Mouse (Mus musculus): ENCODE measurements around the gene Neurod6. TPM values are rescaled to one million over a fixed set of nuclear protein-coding genes. Genes with fewer than 3 reads are reported as not detected.
"Not testable (repeated sequence)": the region's sequence is repeated elsewhere in the genome, so short reads cannot be mapped to it uniquely, and the experiment has no call there.

Neurod6 gene
- total and polyA plus RNA-seq, 3 experiments = not detected

DNA sequence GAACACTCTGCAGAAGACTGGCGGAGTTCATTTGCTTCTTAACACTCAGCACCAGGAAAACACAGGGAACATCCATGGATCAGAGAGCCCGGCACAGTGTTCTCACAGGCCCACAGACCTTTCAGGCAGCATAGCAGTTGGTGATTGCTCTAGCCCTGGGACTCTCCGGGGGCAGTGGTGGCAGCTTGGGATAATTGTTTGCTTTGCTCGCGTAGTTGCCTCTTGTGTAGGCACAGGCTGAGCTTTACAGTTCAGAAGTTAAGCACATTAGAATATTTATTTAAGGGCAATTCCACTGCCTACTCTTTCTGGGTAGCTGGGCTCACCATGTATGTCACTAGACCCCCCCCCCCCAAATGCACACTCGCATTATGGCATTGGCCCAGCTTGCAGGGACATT is 34.4 kb upstream of the Neurod6 start:
- H3K27me3 ChIP-seq (ENCODE audit: control insufficient read depth in 1 of 2, insufficient read depth in 2 of 2, low read length in 2 of 2) = no peaks in the 10 kb centered on the region
- TF ChIP-seq GATA1 (IDR thresholded peaks at IDR 0.05; ENCODE audit: low read depth, low read length) (no peak), RAD21 (IDR thresholded peaks at IDR 0.05; ENCODE audit: low read depth, low read length) (no peak), RCOR1 (IDR thresholded peaks at IDR 0.05; ENCODE audit: low read depth, low read length) (no peak), EP300 (IDR thresholded peaks at IDR 0.05; ENCODE audit: low read depth in 1 of 2, low read length in 2 of 2) (no peak), CHD2 (IDR thresholded peaks at IDR 0.05; ENCODE audit: low read length) (no peak), MYC (IDR thresholded peaks at IDR 0.05; ENCODE audit: low read depth, low read length) (no peak), POLR2AphosphoS5 (IDR thresholded peaks at IDR 0.05; ENCODE audit: borderline replicate concordance, low read depth, low read length) (no peak), MAFK (IDR thresholded peaks at IDR 0.05; ENCODE audit: borderline replicate concordance, low read depth, low read length) (no peak)

DNA sequence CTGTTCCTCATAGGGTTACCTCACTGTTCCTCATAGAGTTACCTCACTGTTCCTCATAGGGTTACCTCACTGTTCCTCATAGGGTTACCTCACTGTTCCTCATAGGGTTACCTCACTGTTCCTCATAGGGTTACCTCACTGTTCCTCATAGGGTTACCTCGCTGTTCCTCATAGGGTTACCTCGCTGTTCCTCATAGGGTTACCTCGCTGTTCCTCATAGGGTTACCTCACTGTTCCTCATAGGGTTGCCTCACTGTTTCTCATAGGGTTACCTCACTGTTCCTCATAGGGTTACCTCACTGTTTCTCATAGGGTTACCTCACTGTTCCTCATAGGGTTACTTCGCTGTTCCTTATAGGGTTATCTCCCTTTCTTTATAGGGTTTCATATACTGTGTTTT is 29.9 kb upstream of the Neurod6 start:
- not testable (repeated sequence) for H3K9ac ChIP-seq (ENCODE audit: control insufficient read depth, low read depth, low read length, poor library complexity, severe bottlenecking); DNase-seq (ENCODE audit: low read depth, low spot score); H3K79me2 ChIP-seq (ENCODE audit: control insufficient read depth, insufficient read depth, low read length, poor library complexity); H3K27me3 ChIP-seq (ENCODE audit: control insufficient read depth in 1 of 2, insufficient read depth in 2 of 2, low read length in 2 of 2); H3K36me3 ChIP-seq (ENCODE audit: control insufficient read depth in 1 of 2, insufficient read depth in 2 of 2, low read length in 2 of 2); H3K9me3 ChIP-seq (replicated peaks; ENCODE audit: insufficient read depth, low read length); H3K4me1 ChIP-seq (ENCODE audit: control insufficient read depth in 1 of 2, insufficient read depth in 2 of 2, low read length in 2 of 2); H3K4me3 ChIP-seq (ENCODE audit: control insufficient read depth in 1 of 2, insufficient read depth in 1 of 2, low read depth in 2 of 2, low read length in 2 of 2); H3K27ac ChIP-seq (ENCODE audit: control insufficient read depth, low read depth, low read length)

More for the DNA sequence above, 34.4 kb upstream of the Neurod6 start:
- Histone ChIP-seq H3K79me2 (ENCODE audit: control insufficient read depth, insufficient read depth, low read length, poor library complexity) (no peaks in the 10 kb centered on the region), H3K27ac (ENCODE audit: control insufficient read depth, low read depth, low read length) (no peak overlapping the region), H3K9me3 (replicated peaks; ENCODE audit: insufficient read depth, low read length) (no peaks in the 10 kb centered on the region), H3K4me1 (ENCODE audit: control insufficient read depth in 1 of 2, insufficient read depth in 2 of 2, low read length in 2 of 2) (no peaks in the 10 kb centered on the region), H3K4me3 (ENCODE audit: control insufficient read depth in 1 of 2, insufficient read depth in 1 of 2, low read depth in 2 of 2, low read length in 2 of 2) (no peak overlapping the region), H3K9ac (ENCODE audit: control insufficient read depth, low read depth, low read length, poor library complexity, severe bottlenecking) (no peak overlapping the region), H3K36me3 (ENCODE audit: control insufficient read depth in 1 of 2, insufficient read depth in 2 of 2, low read length in 2 of 2) (no peaks in the 10 kb centered on the region)
- no peak for DNase-seq (ENCODE audit: low read depth, low spot score)

DNA sequence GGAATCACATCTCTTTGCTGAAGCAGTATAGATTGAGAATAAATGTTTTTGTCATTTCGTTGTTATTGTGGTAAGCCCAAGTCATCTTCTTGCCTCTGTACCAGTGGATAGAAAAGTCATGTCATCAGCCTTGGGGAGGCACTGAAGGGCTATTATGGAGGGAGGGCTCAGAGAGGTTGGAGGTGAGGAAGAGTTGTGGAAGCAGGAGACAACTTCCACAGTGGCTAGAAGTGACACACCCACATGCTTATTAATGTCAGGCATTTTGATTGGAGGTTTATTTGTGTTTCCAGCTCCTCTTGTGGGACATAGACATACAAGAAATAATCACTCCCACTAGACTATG is 23.7 kb upstream of the Neurod6 start:
- TF ChIP-seq MAX (IDR thresholded peaks at IDR 0.05; ENCODE audit: low read length) (no peak), RAD21 (IDR thresholded peaks at IDR 0.05; ENCODE audit: low read depth, low read length) (no peak), MAZ (IDR thresholded peaks at IDR 0.05; ENCODE audit: low read depth, low read length) (no peak), NELFE (IDR thresholded peaks at IDR 0.05; ENCODE audit: low read depth, low read length) (no peak), JUND (IDR thresholded peaks at IDR 0.05; ENCODE audit: low read depth, low read length) (no peak), UBTF (IDR thresholded peaks at IDR 0.05; ENCODE audit: borderline replicate concordance, insufficient read depth, low read depth, low read length) (no peak), ELF1 (IDR thresholded peaks at IDR 0.05; ENCODE audit: low read depth, low read length) (no peak), SIN3A (IDR thresholded peaks at IDR 0.05; ENCODE audit: low read length) (no peak), POLR2AphosphoS2 (IDR thresholded peaks at IDR 0.05; ENCODE audit: low read length) (no peak), SMC3 (IDR thresholded peaks at IDR 0.05; ENCODE audit: low read depth, low read length) (no peak), ZNF384 (IDR thresholded peaks at IDR 0.05; ENCODE audit: low read depth, low read length) (no peak), USF1 (IDR thresholded peaks at IDR 0.05; ENCODE audit: low read depth, low read length) (no peak), GABPA (IDR thresholded peaks at IDR 0.05; ENCODE audit: low read depth, low read length) (no peak), NRF1 (IDR thresholded peaks at IDR 0.05; ENCODE audit: insufficient read depth, low read depth, low read length, poor library complexity, severe bottlenecking) (no peak), CTCF (IDR thresholded peaks at IDR 0.05 in 2 of 3, conservative IDR thresholded peaks at IDR 0.05 in 1 of 3; ENCODE audit: control insufficient read depth in 1 of 3, insufficient read depth in 1 of 3, low read depth in 2 of 3, low read length in 3 of 3, poor library complexity in 1 of 3, severe bottlenecking in 1 of 3) (no peak), GATA1 (IDR thresholded peaks at IDR 0.05; ENCODE audit: low read depth, low read length) (no peak), E2F4 (IDR thresholded peaks at IDR 0.05; ENCODE audit: borderline replicate concordance, low read depth, low read length) (no peak), ZC3H11A (IDR thresholded peaks at IDR 0.05; ENCODE audit: low read depth, low read length) (no peak)
- no peaks in the 10 kb centered on the region for H3K36me3 ChIP-seq (ENCODE audit: control insufficient read depth in 1 of 2, insufficient read depth in 2 of 2, low read length in 2 of 2)
- H3K4me1 ChIP-seq (ENCODE audit: control insufficient read depth in 1 of 2, insufficient read depth in 2 of 2, low read length in 2 of 2) = no peaks in the 10 kb centered on the region
- no peak overlapping the region for H3K27ac ChIP-seq (ENCODE audit: control insufficient read depth, low read depth, low read length)
- H3K27me3 ChIP-seq (ENCODE audit: control insufficient read depth in 1 of 2, insufficient read depth in 2 of 2, low read length in 2 of 2) = no peaks in the 10 kb centered on the region
- no peak overlapping the region for H3K4me3 ChIP-seq (ENCODE audit: control insufficient read depth in 1 of 2, insufficient read depth in 1 of 2, low read depth in 2 of 2, low read length in 2 of 2)
- H3K9me3 ChIP-seq (replicated peaks; ENCODE audit: insufficient read depth, low read length) = no peaks in the 10 kb centered on the region
- H3K9ac ChIP-seq (ENCODE audit: control insufficient read depth, low read depth, low read length, poor library complexity, severe bottlenecking) = no peak overlapping the region
- DNase-seq (ENCODE audit: low read depth, low spot score) = no peak
- H3K79me2 ChIP-seq (ENCODE audit: control insufficient read depth, insufficient read depth, low read length, poor library complexity) = no peaks in the 10 kb centered on the region

All from MEL (cell line).